Mouse (Mus musculus): ENCODE measurements around the gene Cacna2d3. TPM values are rescaled to one million over a fixed set of nuclear protein-coding genes. Genes with fewer than 3 reads are reported as not detected.

Gene Cacna2d3
- total and polyA plus RNA-seq, 3 experiments, result not detected

DNA sequence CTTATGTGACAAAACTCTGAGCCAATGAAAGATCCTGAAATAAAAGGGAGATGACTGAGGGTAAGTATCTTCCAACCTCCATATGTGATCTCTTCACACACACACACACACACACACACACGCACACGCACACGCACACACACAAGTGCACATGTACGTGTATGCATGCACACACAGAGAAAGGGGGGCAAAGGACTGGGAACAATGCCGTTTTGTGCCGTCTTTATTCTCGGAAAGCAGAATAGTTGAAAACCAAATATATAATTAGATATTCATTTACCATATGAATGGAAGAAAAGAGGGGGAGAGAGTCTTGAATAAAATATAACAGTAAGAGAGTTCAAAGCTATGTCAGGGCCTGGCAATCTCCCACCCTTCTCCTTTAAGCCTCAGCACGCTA lies 163.2 kb downstream of the Cacna2d3 start (continued):
- TF ChIP-seq POLR2A (IDR thresholded peaks at IDR 0.05; ENCODE audit: control insufficient read depth in 1 of 2, insufficient read depth in 1 of 2, low read depth in 1 of 2, low read length in 2 of 2, poor library complexity in 1 of 2), result no peak
- no peak for TF ChIP-seq RCOR1 (IDR thresholded peaks at IDR 0.05; ENCODE audit: low read depth, low read length)

DNA sequence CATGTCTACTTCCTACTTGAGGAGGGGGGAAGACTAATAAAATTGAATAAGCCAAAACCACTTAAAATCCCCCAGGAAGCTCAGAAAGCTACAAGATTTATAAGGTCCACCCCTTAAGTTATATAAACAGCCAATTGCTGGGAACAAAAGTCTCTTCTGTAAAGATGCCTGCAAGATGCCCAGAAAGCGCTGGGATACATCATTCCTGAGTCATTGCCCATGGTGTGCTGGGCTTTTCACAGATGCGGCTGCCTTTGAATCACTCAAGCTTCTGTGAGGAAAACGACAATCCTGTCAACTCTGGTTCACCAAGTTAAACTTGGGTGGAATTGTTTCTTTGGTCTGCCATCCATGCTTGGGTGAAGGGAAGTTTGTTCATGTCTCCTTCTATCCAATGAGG lies 165.5 kb downstream of the Cacna2d3 start:
- Histone ChIP-seq H3K4me1 (ENCODE audit: control insufficient read depth in 1 of 2, insufficient read depth in 2 of 2, low read length in 2 of 2) (no peaks in the 10 kb centered on the region), H3K9me3 (replicated peaks; ENCODE audit: insufficient read depth, low read length) (no peaks in the 10 kb centered on the region), H3K9ac (ENCODE audit: control insufficient read depth, low read depth, low read length, poor library complexity, severe bottlenecking) (no peak overlapping the region), H3K36me3 (ENCODE audit: control insufficient read depth in 1 of 2, insufficient read depth in 2 of 2, low read length in 2 of 2) (no peaks in the 10 kb centered on the region), H3K27me3 (ENCODE audit: control insufficient read depth in 1 of 2, insufficient read depth in 2 of 2, low read length in 2 of 2) (no peaks in the 10 kb centered on the region), H3K27ac (ENCODE audit: control insufficient read depth, low read depth, low read length) (no peak overlapping the region), H3K4me3 (ENCODE audit: control insufficient read depth in 1 of 2, insufficient read depth in 1 of 2, low read depth in 2 of 2, low read length in 2 of 2) (no peak overlapping the region), H3K79me2 (ENCODE audit: control insufficient read depth, insufficient read depth, low read length, poor library complexity) (no peaks in the 10 kb centered on the region)
- no peak for TF ChIP-seq RAD21 (IDR thresholded peaks at IDR 0.05; ENCODE audit: low read depth, low read length)
- no peak for TF ChIP-seq TAL1 (IDR thresholded peaks at IDR 0.05; ENCODE audit: low read length)
- TF ChIP-seq USF2 (IDR thresholded peaks at IDR 0.05; ENCODE audit: borderline replicate concordance in 1 of 2, insufficient read depth in 1 of 2, low read depth in 1 of 2, low read length in 2 of 2), result no peak
- no peak for TF ChIP-seq TBP (IDR thresholded peaks at IDR 0.05; ENCODE audit: low read depth, low read length)
- TF ChIP-seq ZC3H11A (IDR thresholded peaks at IDR 0.05; ENCODE audit: low read depth, low read length), result no peak
- no peak for TF ChIP-seq RCOR1 (IDR thresholded peaks at IDR 0.05; ENCODE audit: low read depth, low read length)
- TF ChIP-seq POLR2AphosphoS5 (IDR thresholded peaks at IDR 0.05; ENCODE audit: borderline replicate concordance, low read depth, low read length), result no peak
- no peak for TF ChIP-seq NRF1 (IDR thresholded peaks at IDR 0.05; ENCODE audit: insufficient read depth, low read depth, low read length, poor library complexity, severe bottlenecking)
- TF ChIP-seq ZMIZ1 (IDR thresholded peaks at IDR 0.05; ENCODE audit: low read depth, low read length), result no peak
- no peak for TF ChIP-seq HCFC1 (IDR thresholded peaks at IDR 0.05; ENCODE audit: low read depth, low read length)
- TF ChIP-seq MAZ (IDR thresholded peaks at IDR 0.05; ENCODE audit: low read depth, low read length), result no peak
- TF ChIP-seq ZKSCAN1 (IDR thresholded peaks at IDR 0.05; ENCODE audit: low read depth, low read length), result no peak
- no peak for TF ChIP-seq MXI1 (IDR thresholded peaks at IDR 0.05; ENCODE audit: low read depth, low read length)
- TF ChIP-seq UBTF (IDR thresholded peaks at IDR 0.05; ENCODE audit: borderline replicate concordance, insufficient read depth, low read depth, low read length), result no peak
- TF ChIP-seq CTCF (IDR thresholded peaks at IDR 0.05 in 2 of 3, conservative IDR thresholded peaks at IDR 0.05 in 1 of 3; ENCODE audit: control insufficient read depth in 1 of 3, insufficient read depth in 1 of 3, low read depth in 2 of 3, low read length in 3 of 3, poor library complexity in 1 of 3, severe bottlenecking in 1 of 3), result no peak
- TF ChIP-seq KAT2A (conservative IDR thresholded peaks at IDR 0.05; ENCODE audit: low read depth, low read length), result no peak
- no peak for TF ChIP-seq POLR2A (IDR thresholded peaks at IDR 0.05; ENCODE audit: control insufficient read depth in 1 of 2, insufficient read depth in 1 of 2, low read depth in 1 of 2, low read length in 2 of 2, poor library complexity in 1 of 2)
- no peak for TF ChIP-seq ELF1 (IDR thresholded peaks at IDR 0.05; ENCODE audit: low read depth, low read length)
- no peak for DNase-seq (ENCODE audit: low read depth, low spot score)

DNA sequence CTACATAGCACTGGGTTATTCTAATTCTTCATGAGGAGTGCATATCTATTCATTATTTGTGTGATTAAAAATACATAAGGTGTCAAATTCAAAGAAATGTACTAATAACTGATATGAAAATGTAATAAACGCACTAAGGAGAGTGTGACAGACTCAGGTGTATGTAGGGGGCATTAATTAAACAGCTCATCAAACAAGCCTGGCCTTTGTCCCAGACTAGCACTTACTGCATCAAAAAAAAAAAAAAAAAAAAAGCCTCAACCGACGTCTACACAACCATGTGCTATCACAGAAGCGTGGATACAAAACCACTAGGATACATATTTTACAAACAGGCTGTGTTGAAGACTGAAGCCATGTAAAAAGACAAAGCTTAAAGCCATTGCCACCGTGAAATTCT lies 169.2 kb downstream of the Cacna2d3 start:
- no peak overlapping the region for H3K4me3 ChIP-seq (ENCODE audit: control insufficient read depth in 1 of 2, insufficient read depth in 1 of 2, low read depth in 2 of 2, low read length in 2 of 2)
- H3K27ac ChIP-seq (ENCODE audit: control insufficient read depth, low read depth, low read length), result no peak overlapping the region
- no peaks in the 10 kb centered on the region for H3K27me3 ChIP-seq (ENCODE audit: control insufficient read depth in 1 of 2, insufficient read depth in 2 of 2, low read length in 2 of 2)
- TF ChIP-seq KAT2A (conservative IDR thresholded peaks at IDR 0.05; ENCODE audit: low read depth, low read length) (no peak), ZMIZ1 (IDR thresholded peaks at IDR 0.05; ENCODE audit: low read depth, low read length) (no peak), ELF1 (IDR thresholded peaks at IDR 0.05; ENCODE audit: low read depth, low read length) (no peak), CHD2 (IDR thresholded peaks at IDR 0.05; ENCODE audit: low read length) (no peak), MYC (IDR thresholded peaks at IDR 0.05; ENCODE audit: low read depth, low read length) (no peak), GATA1 (IDR thresholded peaks at IDR 0.05; ENCODE audit: low read depth, low read length) (no peak), EP300 (IDR thresholded peaks at IDR 0.05; ENCODE audit: low read depth in 1 of 2, low read length in 2 of 2) (no peak), MAZ (IDR thresholded peaks at IDR 0.05; ENCODE audit: low read depth, low read length) (no peak), MAX (IDR thresholded peaks at IDR 0.05; ENCODE audit: low read length) (no peak), POLR2AphosphoS2 (IDR thresholded peaks at IDR 0.05; ENCODE audit: low read length) (no peak), HCFC1 (IDR thresholded peaks at IDR 0.05; ENCODE audit: low read depth, low read length) (no peak), POLR2AphosphoS5 (IDR thresholded peaks at IDR 0.05; ENCODE audit: borderline replicate concordance, low read depth, low read length) (no peak)
- no peaks in the 10 kb centered on the region for H3K36me3 ChIP-seq (ENCODE audit: control insufficient read depth in 1 of 2, insufficient read depth in 2 of 2, low read length in 2 of 2)
- H3K9ac ChIP-seq (ENCODE audit: control insufficient read depth, low read depth, low read length, poor library complexity, severe bottlenecking), result no peak overlapping the region
- no peaks in the 10 kb centered on the region for H3K9me3 ChIP-seq (replicated peaks; ENCODE audit: insufficient read depth, low read length)
- H3K79me2 ChIP-seq (ENCODE audit: control insufficient read depth, insufficient read depth, low read length, poor library complexity), result no peaks in the 10 kb centered on the region
- no peak for DNase-seq (ENCODE audit: low read depth, low spot score)
- no peaks in the 10 kb centered on the region for H3K4me1 ChIP-seq (ENCODE audit: control insufficient read depth in 1 of 2, insufficient read depth in 2 of 2, low read length in 2 of 2)

All from MEL (cell line).